Mouse (Mus musculus) megakaryocyte progenitor cell, adult 5-6 weeks (primary cell): ENCODE data around the gene Ints6l. TPM values are rescaled to one million over a fixed set of nuclear protein-coding genes. Genes with fewer than 3 reads are reported as not detected.

Experiments
- ATAC-seq: replicated peaks from 2 replicates; pipeline ENCODE4 v1.8.0; 2016; ENCODE audit warnings: mild to moderate bottlenecking, moderate TSS enrichment, inconsistent platforms; ENCODE audit not compliant: poor library complexity
- total RNA-seq, 2 experiments: library from RNA; stranded (forward) in 1 of 2; stranded (reverse) in 1 of 2; fragments of 157-497, 149-512 nt in 1 of 2; fragments of 200-1000 nt in 1 of 2; gene quantifications; 2 replicates each; pipeline versions ENCODE4 v1.2.3 to v1.2.4; 2015 to 2017

The Ints6l gene
- total RNA-seq (2015) = 99.4 and 104 TPM in 2 replicates
- 44.3 and 63.7 TPM in 2 replicates for total RNA-seq (2017)

GRCm38 (mm10) chrX:56454671-56455371 is at the start of gene Ints6l:
TSS of gene Ints6l (plus strand) at chrX:56454857.
- ATAC-seq = peak; percentile 71

GRCm38 (mm10) chrX:56405482-56405881 is 49.2 kb upstream of the Ints6l start:
- no peak; the same call in 1 of the 2 replicates for ATAC-seq

- ATAC-seq = 0 out of 2 replicates have a peak, but pooled peaks have one; percentile 26
These were observed 48.5 kb upstream of the Ints6l start for GRCm38 (mm10) chrX:56406128-56406527.

GRCm38 (mm10) chrX:56416277-56416676 is 38.4 kb upstream of the Ints6l start:
- ATAC-seq = peak; percentile 37; the same call in 1 of the 2 replicates

GRCm38 (mm10) chrX:56417541-56417940 is 37.1 kb upstream of the Ints6l start:
- peak; percentile 65 for ATAC-seq

GRCm38 (mm10) chrX:56430601-56431000 is 24.1 kb upstream of the Ints6l start:
- no peak for ATAC-seq

GRCm38 (mm10) chrX:56435758-56436283 is 18.8 kb upstream of the Ints6l start:
- ATAC-seq = peak; percentile 93

- ATAC-seq = peak; percentile 93
These were observed 7.9 kb upstream of the Ints6l start for GRCm38 (mm10) chrX:56446487-56447428.

GRCm38 (mm10) chrX:56447524-56448015 is 7.1 kb upstream of the Ints6l start, which contains the start of gene Gm2174:
TSS of gene Gm2174 (plus strand) at chrX:56447965.
- no peak for ATAC-seq

- ATAC-seq = peak; percentile 85
These were observed 952 bp downstream of the Ints6l start for GRCm38 (mm10) chrX:56455372-56456246.

GRCm38 (mm10) chrX:56456379-56456778 is 1.7 kb downstream of the Ints6l start:
- ATAC-seq = peak; percentile 18

GRCm38 (mm10) chrX:56462020-56462933 is 7.6 kb downstream of the Ints6l start:
- ATAC-seq = peak; percentile 76

GRCm38 (mm10) chrX:56464906-56465305 is 10.2 kb downstream of the Ints6l start:
- peak; percentile 3; the same call in 1 of the 2 replicates for ATAC-seq

- no peak for ATAC-seq
These were observed 13.0 kb downstream of the Ints6l start for GRCm38 (mm10) chrX:56467688-56468087.

GRCm38 (mm10) chrX:56468422-56468821 is 13.8 kb downstream of the Ints6l start:
- ATAC-seq = no peak

- ATAC-seq = peak; percentile 61
These were observed 19.4 kb downstream of the Ints6l start for GRCm38 (mm10) chrX:56474035-56474434.

- ATAC-seq = peak; percentile 64
These were observed 22.9 kb downstream of the Ints6l start for GRCm38 (mm10) chrX:56477553-56477952.

GRCm38 (mm10) chrX:56481906-56482305 is 27.2 kb downstream of the Ints6l start:
- ATAC-seq = peak; percentile 99

GRCm38 (mm10) chrX:56489758-56490157 is 35.1 kb downstream of the Ints6l start:
- peak; percentile 89 for ATAC-seq
